Mouse (Mus musculus) thymus, postnatal 25 days (tissue): Measurements from ENCODE around the gene Kif2a.
"Not testable (repeated sequence)": the region's sequence is repeated elsewhere in the genome, so short reads cannot be mapped to it uniquely, and the experiment has no call there.

Experiments
- DNase-seq: peaks from one replicate; pipeline ENCODE4 v3.0.0; 2022

The Kif2a gene

GRCm38 (mm10) chr13:107019443-107019842 lies 2.5 kb downstream of the Kif2a start:
- DNase-seq = no peak

DNA sequence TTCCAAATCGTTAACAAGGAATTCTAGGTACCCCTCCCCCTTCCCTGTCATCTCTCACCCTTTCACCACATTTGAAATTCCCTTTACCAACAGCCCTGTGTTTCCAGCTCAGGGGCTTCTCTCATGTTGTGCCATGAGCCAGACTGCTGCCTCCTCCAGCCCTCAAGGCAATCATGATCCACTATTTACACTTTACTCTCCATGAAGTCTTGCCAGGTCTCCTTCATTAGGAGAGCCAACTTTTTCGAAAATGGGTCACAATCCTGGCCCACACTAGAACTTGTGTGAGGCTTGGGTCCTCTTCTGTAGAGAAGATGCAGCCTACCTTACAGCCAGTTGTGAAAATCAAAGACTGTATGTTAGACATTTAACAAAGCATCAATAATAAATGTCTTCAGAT lies 8.0 kb downstream of the Kif2a start:
- DNase-seq = no peak

DNA sequence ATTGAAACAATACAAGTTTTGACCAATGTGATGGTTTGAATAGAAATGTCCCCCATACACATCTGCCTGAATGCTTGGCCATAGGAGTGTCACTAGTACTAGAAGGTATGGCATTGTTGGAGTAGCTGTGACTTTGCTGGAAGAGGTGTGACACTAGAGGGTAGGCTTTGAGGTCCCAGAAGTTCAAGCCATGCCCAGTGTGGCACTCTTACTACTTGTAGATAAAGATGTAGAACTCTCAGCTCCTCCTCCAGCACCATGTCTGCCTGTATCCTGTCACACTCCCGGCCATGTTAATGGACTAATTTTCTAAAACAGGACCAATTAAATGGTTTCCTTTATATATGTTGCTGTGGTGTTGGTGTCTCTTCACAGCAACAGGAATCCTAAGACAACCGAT lies 10.3 kb downstream of the Kif2a start:
- DNase-seq = no peak

DNA sequence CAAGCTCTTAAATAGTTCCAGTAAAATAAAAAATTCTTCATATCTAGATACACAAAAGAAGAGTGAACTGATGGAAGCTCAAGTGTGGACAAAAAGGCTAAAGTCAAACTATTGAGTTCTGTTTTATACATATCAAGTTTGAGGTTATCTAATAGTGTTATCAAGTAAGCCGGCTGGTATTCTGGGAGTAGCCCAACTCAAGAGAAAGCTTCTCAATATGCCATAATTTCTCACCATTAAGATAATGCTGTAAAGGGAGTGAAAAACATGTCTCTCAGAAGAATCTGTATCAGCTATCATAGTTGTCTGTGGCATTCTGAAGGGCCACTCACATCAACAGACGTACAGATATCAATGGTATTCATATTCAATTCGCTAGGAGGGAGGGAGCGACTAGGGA lies 13.8 kb downstream of the Kif2a start:
- DNase-seq = no peak

DNA sequence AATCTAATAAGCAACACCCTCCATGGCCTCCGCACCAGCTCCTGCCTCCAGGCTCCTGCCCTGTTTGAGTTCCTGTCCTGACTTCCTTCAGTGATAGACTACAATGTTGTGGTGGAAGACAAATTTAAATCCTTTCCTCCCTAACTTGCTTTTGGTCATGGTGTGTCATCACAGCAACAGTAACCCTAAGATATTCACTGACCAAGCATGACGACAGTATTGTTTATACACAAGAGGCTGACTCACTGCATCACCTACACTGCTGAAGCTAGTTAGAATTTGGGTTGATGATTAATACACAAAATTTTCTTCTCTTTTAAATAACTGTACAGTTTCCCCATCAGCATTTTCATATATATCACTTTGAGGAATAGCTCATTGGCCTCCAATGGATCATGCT lies 18.7 kb downstream of the Kif2a start:
- DNase-seq = no peak

DNA sequence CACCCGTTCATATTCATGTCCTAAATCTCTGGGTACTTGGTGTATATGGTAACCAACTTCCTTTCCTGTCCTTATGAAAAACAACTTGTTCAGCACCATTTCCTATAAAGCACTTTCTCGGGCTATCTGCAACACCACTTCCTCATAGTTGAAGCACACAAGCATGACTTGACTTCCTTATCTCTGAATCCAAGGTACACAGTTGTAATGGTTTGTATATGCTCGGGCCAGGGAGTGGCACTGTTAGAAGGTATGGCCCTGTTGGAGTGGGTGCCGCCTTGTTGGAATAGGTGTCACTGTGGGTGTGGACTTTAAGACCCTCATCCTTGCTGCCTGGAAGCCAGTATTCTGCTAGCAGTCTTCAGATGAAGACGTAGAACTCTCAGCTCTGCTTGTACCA lies 23.3 kb downstream of the Kif2a start:
- peak; percentile 8 for DNase-seq

DNA sequence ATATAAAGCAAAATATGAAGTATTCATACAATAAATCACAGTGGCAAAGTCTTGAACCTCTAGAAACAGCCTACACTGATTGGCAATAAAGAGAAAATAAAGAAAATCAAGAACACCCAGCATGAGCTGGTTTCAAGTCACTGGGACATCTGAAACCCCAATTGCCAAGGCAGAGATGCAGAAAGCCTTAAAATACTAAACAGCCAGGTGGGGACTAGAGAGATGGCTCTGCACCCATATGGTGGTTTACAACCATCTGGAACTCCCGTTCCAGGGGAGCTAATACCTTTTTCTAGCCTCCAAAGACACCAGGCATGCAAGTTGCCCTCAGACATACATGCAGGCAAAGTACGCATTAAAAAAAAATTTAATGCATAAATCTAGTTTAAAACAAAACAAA lies 23.9 kb downstream of the Kif2a start:
- no peak for DNase-seq

DNA sequence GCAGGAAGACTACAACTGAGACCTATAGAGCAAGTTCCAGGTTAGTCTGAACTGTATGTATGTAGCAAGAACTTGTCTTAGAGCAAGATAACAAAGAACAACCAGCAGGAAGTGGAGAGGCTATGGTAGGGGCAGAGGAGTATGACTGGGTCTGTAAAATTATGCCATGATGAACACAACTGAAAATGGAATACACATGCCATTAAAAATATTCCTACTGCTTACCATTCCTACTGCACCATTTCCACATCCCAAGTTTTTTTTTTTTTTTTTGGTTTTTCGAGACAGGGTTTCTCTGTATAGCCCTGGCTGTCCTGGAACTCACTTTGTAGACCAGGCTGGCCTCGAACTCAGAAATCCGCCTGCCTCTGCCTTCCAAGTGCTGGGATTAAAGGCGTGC lies 24.4 kb downstream of the Kif2a start:
- not testable (repeated sequence) for DNase-seq

- DNase-seq = no peak
Measured at GRCm38 (mm10) chr13:106996891-106997290, 25.0 kb downstream of the Kif2a start.

- no peak for DNase-seq
Measured at GRCm38 (mm10) chr13:106961496-106961895, 60.4 kb downstream of the Kif2a start.

DNA sequence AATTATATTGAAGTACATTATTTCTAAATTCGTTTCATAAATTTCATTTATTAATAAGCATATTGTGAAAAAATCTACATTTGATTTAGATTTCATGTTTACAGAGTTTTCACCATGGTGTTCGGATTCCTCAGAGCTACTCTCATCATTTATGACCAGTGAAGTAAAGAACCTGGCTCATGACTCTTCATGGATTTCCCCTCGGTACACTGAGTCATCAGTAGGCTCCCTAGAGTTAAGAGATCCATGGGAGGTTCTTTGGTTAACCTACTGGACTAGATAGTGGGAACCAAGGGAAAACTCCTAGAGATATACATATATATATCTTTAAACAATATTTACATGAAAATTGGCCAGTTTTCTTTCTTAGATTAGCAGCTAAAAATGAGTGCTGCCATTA lies 61.4 kb downstream of the Kif2a start:
- DNase-seq = no peak

- DNase-seq = no peak
Measured at GRCm38 (mm10) chr13:106958286-106958685, 63.6 kb downstream of the Kif2a start.

- DNase-seq = no peak
Measured at GRCm38 (mm10) chr13:106957554-106957953, 64.4 kb downstream of the Kif2a start.

DNA sequence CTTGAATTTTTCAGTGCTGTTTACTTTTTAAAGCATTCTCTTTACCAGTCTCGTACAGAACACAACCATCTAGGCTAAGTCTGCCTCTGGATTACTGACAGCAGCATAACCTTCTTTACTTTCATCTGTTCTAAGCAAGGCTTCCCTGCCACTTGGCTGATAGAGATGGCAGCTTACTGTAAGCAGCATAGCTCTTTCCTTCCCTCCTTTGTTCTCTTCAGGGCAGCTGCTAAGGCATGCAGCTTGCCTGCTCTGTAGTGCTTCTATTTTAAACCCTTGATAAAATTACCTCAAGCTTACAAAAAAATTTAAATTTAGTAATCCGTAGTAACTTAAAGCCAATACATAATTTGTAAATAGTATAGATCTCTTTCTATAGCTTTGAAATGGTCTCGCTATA lies 67.0 kb downstream of the Kif2a start:
- DNase-seq = no peak

DNA sequence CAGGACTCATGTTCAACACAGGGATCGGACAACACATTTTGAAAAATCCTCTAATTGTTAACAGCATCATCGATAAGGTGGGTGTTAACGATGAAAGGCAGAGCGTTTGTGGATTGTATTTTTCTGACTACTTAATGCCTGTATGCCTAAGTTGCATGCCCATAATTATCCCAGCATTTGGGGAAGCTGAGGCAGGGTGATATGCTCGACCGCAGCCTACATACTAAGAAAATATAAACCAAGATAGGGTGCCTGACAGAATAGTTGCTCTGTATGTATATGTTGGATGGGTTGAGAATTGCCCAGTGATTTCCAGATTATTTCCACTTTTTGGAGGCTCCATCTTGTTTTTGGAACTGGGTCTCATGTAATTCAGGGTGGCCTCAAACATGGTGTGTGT lies 74.3 kb downstream of the Kif2a start:
- no peak for DNase-seq

DNA sequence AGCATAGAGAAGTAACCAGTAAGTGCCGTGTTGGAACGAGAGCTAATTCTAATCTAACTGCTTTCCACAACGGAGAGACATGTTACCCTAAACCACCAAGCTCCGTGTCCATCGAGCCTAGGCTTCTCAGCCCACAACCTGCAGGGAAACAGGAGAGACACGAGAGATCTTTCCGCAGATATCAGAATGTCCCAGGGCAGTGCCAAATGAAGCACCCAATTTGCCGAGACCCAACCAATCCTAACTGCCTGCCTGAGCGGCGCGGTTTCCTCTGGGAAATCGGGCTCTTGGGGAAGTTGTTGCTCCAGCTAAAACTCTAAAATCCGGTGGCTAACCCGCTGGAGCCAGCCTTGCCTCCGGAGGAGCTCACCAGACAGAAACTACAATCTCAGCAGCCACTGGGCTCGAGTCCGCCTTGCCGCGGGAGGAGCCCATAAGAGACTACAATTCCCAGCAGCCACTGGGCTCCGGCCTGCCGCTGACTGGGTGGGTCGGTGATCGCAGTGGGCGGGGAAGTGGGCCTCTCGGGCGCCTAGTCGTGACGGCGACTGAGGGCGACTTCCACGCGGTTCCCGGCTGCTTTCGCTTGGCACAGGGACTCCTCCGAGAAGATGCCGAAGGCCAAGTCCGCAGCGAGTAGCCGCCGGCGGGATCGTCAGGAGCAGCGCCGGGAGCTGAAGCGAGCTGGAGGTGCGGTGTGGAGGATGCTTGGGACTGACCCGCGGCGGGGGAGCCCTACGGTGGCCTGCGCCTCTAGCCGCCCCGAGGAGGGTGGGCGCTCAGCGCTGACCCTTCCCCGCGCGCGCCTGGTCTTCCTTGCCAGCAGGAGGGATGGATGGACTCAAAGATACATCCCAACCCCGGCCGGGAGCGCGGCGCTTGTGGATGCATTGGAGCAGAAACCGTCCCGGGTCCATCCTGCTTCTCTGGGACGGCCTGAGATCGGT lies 75.1 kb downstream of the Kif2a start, which contains the start of gene Dimt1:
Gene Dimt1 (plus strand): TSS at position 534 of the 947 bp plus-strand sequence.
- DNase-seq = peak; percentile 92

- no peak for DNase-seq
Measured at GRCm38 (mm10) chr13:106945518-106945917, 76.4 kb downstream of the Kif2a start.

GRCm38 (mm10) chr13:106942721-106943120 lies 79.2 kb downstream of the Kif2a start:
- no peak for DNase-seq

DNA sequence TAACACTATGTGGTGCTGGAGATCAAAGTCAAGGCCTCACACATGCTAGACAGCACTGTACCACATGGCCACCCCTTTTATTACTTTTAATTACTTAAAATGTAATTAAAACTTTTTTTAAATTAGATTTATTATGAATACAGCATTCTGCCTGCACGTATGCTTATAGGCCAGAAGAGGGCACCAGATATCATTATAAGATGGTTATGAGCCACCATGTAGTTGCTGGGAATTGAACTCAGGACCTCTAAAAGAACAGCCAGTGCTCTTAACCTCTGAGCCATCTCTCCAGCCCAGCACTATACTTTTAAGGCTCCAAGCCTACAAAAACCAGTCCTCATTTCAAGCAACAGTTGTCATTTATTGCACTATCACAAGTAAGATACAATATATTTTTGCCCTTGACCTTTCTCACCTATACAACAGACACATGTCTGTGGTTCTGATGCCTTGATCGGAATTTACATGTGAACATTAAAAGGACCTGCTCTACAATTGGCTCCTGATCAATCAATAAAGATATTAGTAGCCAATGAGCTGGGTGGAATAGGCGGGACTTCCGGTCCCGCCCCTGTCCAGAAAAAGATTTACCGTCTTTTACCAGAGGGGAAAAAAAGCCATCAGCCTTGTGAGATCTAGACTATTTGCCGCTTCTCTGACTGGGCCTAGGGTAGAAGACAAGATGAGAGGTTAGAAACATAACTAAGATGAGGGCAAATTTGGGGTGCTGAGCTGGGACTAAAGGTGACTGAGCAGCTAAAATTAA lies 80.5 kb downstream of the Kif2a start:
- no peak for DNase-seq

DNA sequence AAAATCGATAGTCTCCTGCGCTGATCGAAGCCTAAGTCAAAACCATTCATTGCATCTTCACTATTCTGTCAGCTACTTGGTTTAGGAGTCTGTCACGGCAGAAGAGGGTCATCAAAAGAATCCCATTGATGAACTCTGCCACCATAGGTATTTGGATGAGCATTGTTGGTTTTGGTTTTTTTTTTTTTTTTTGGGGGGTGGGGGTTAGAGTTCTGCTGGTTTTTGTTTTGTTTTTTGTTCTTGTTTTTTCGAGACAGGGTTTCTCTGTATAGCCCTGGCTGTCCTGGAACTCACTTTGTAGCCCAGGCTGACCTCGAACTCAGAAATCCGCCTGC lies 84.8 kb downstream of the Kif2a start:
- no peak for DNase-seq

- DNase-seq = peak; percentile 87
Measured at GRCm38 (mm10) chr13:106936256-106937137, 85.4 kb downstream of the Kif2a start, which contains the start of gene Ipo11. Gene Ipo11 (minus strand): TSS chr13:106936958.

DNA sequence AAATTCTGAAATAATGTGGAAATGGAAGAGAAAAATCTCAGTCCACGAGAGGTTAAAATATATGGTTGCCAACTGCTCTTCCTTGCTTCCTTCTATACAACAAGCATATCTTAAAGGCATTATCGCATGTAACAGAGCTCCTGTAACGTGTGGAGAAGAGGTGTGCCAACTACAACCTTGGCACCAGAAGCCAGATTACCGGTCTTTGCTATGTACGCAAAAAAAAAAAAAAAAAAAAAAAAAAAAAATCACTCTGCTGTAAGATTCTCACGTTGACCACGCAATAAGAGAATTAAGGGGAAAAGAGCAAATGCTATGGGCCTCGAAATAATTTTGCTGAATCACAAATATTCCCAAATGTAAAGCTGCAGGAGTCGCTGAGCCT lies 86.1 kb downstream of the Kif2a start:
- no peak for DNase-seq

GRCm38 (mm10) chr13:106929201-106929600 lies 92.7 kb downstream of the Kif2a start:
- DNase-seq = no peak
